Mouse (Mus musculus) right cerebral cortex, postnatal 25 days (tissue): ENCODE results near the gene Tbx18.

ENCODE experiments used
- DNase-seq: peaks from one replicate; pipeline ENCODE4 v3.0.0; 2022

The Tbx18 gene

GRCm38 (mm10) chr9:87708151-87708550 lies 22.9 kb downstream of the Tbx18 start:
- no peak for DNase-seq

- no peak for DNase-seq
Measured at GRCm38 (mm10) chr9:87702267-87702666, 28.8 kb downstream of the Tbx18 start.

- DNase-seq, result no peak
Measured at GRCm38 (mm10) chr9:87686981-87687380, 44.1 kb downstream of the Tbx18 start.

DNA sequence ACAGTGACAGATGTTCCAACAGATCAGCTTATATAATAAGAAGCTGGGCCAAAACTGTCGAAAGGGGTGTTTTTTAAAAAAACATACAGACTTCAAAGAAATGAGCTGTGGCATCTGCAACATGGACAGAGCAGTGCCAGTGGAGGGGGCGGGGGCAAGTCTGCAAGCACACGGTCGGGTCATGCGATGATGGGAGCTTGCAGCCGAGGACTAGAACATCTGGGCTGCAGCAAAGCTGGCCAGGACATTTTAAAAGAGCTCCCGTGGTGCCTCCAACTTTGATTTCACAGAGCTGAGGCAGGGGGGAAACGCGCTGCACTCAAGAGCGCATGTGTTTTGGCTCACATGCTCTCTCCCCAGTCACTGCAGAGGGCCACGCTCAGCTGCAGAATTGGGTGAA lies 48.8 kb downstream of the Tbx18 start:
- DNase-seq, result no peak
